Mouse (Mus musculus) CD4-positive, CD25-positive, alpha-beta regulatory T cell, adult 2 months (primary cell): ENCODE data around the gene Irf2bpl.

Experiments
- DNase-seq: peaks from one replicate; pipeline ENCODE4 v3.0.0-alpha.2; 2012; ENCODE audit warnings: low read depth, low spot score

The Irf2bpl gene

GRCm38 (mm10) chr12:86886446-86886965, 1.9 kb upstream of the Irf2bpl start:
- peak; percentile 58 for DNase-seq

- DNase-seq: no peak
Observed at GRCm38 (mm10) chr12:86885746-86886145, 1.1 kb upstream of the Irf2bpl start.

GRCm38 (mm10) chr12:86885336-86885735, 738 bp upstream of the Irf2bpl start:
- DNase-seq: no peak

GRCm38 (mm10) chr12:86883280-86884196, 1.1 kb downstream of the Irf2bpl start:
- peak; percentile 75 for DNase-seq

GRCm38 (mm10) chr12:86883019-86883279, 1.6 kb downstream of the Irf2bpl start:
- DNase-seq: no peak

GRCm38 (mm10) chr12:86882279-86883018, 2.1 kb downstream of the Irf2bpl start:
- peak; percentile 70 for DNase-seq

GRCm38 (mm10) chr12:86881809-86882278, 2.8 kb downstream of the Irf2bpl start:
- no peak for DNase-seq

- no peak for DNase-seq
Observed at GRCm38 (mm10) chr12:86880090-86880723, 4.4 kb downstream of the Irf2bpl start.

GRCm38 (mm10) chr12:86879446-86880085, 5.0 kb downstream of the Irf2bpl start:
- DNase-seq: peak; percentile 51

GRCm38 (mm10) chr12:86878426-86879353, 5.9 kb downstream of the Irf2bpl start:
- DNase-seq: no peak

- no peak for DNase-seq
Observed at GRCm38 (mm10) chr12:86876981-86877380, 7.6 kb downstream of the Irf2bpl start.

GRCm38 (mm10) chr12:86876116-86876515, 8.5 kb downstream of the Irf2bpl start:
- no peak for DNase-seq

GRCm38 (mm10) chr12:86872335-86873040, 12.1 kb downstream of the Irf2bpl start:
- DNase-seq: no peak

- DNase-seq: no peak
Observed at GRCm38 (mm10) chr12:86871666-86872334, 12.8 kb downstream of the Irf2bpl start.

- no peak for DNase-seq
Observed at GRCm38 (mm10) chr12:86870996-86871395, 13.6 kb downstream of the Irf2bpl start.

GRCm38 (mm10) chr12:86869761-86870160, 14.8 kb downstream of the Irf2bpl start:
- no peak for DNase-seq

GRCm38 (mm10) chr12:86867271-86868223, 17.1 kb downstream of the Irf2bpl start:
- DNase-seq: no peak
